Mouse (Mus musculus) lung, postnatal 0 days (tissue): ENCODE results near the gene Reck.

ENCODE experiments used
- CTCF ChIP-seq: IDR thresholded peaks from 2 replicates; pipeline ENCODE4 v1.5.1; 2016; ENCODE audit warnings: antibody characterized with exemption, mild to moderate bottlenecking
- EP300 ChIP-seq: IDR thresholded peaks from 2 replicates; pipeline ENCODE4 v1.6.1; 2016; ENCODE audit warnings: antibody characterized with exemption, mild to moderate bottlenecking, control low read depth

GRCm38 (mm10) chr4:43859886-43860285 is 15.4 kb upstream of the Reck start:
- TF ChIP-seq EP300 (no peak), CTCF (no peak)
